Mouse (Mus musculus) embryonic fibroblast, embryonic 13.5 days (primary cell): ENCODE results near the gene Cacna2d4.

ENCODE experiments used
- CTCF ChIP-seq: IDR thresholded peaks from 2 replicates; pipeline ENCODE4 v1.5.1; 2011; ENCODE audit warnings: mild to moderate bottlenecking, control low read depth, low read length, moderate library complexity, borderline replicate concordance; ENCODE audit not compliant: insufficient read depth
- POLR2A ChIP-seq: IDR thresholded peaks from 2 replicates; pipeline ENCODE4 v1.6.1; 2011; ENCODE audit warnings: low read depth, mild to moderate bottlenecking, control low read depth, low read length, moderate library complexity

- no peak for TF ChIP-seq CTCF
- no peak for TF ChIP-seq POLR2A
These were observed 7.3 kb upstream of the Cacna2d4 start for GRCm38 (mm10) chr6:119228861-119229603.
